Mouse (Mus musculus): ENCODE measurements around the gene St3gal5.

The St3gal5 gene

GRCm38 (mm10) chr6:72162155-72162890 lies 64.9 kb downstream of the St3gal5 start:
- DNase-seq (ENCODE audit: low spot score in 2 of 2): no peak

GRCm38 (mm10) chr6:72164321-72165275 lies 67.2 kb downstream of the St3gal5 start:
- peak; percentile 75 to 87 for DNase-seq (ENCODE audit: low spot score in 2 of 2)

- DNase-seq (ENCODE audit: low spot score in 2 of 2): no peak
These were observed 68.5 kb downstream of the St3gal5 start for GRCm38 (mm10) chr6:72165907-72166306.

- DNase-seq (ENCODE audit: low spot score in 2 of 2): no peak
These were observed 74.0 kb downstream of the St3gal5 start for GRCm38 (mm10) chr6:72171391-72171790.

- no peak for DNase-seq (ENCODE audit: low spot score in 2 of 2)
These were observed 76.0 kb downstream of the St3gal5 start for GRCm38 (mm10) chr6:72173350-72173749.

- DNase-seq (ENCODE audit: low spot score in 2 of 2): no peak
These were observed 78.0 kb downstream of the St3gal5 start for GRCm38 (mm10) chr6:72175419-72175818.

- DNase-seq (ENCODE audit: low spot score in 2 of 2): no peak
These were observed 78.6 kb downstream of the St3gal5 start for GRCm38 (mm10) chr6:72176004-72176403.

- no peak for DNase-seq (ENCODE audit: low spot score in 2 of 2)
These were observed 80.0 kb downstream of the St3gal5 start for GRCm38 (mm10) chr6:72177417-72177816.

GRCm38 (mm10) chr6:72179006-72179405 lies 81.6 kb downstream of the St3gal5 start:
- no peak for DNase-seq (ENCODE audit: low spot score in 2 of 2)

- DNase-seq (ENCODE audit: low spot score in 2 of 2): no peak
These were observed 82.4 kb downstream of the St3gal5 start for GRCm38 (mm10) chr6:72179562-72180502.

GRCm38 (mm10) chr6:72184576-72184975 lies 87.2 kb downstream of the St3gal5 start:
- no peak for DNase-seq (ENCODE audit: low spot score in 2 of 2)

- peak; percentile 60 to 87 for DNase-seq (ENCODE audit: low spot score in 2 of 2)
These were observed 88.6 kb downstream of the St3gal5 start for GRCm38 (mm10) chr6:72185893-72186490.

- DNase-seq (ENCODE audit: low spot score in 2 of 2): no peak
These were observed 89.4 kb downstream of the St3gal5 start for GRCm38 (mm10) chr6:72186809-72187208.

GRCm38 (mm10) chr6:72189061-72189863 lies 91.9 kb downstream of the St3gal5 start:
- DNase-seq (ENCODE audit: low spot score in 2 of 2): peak; percentile 63 to 70

- no peak for DNase-seq (ENCODE audit: low spot score in 2 of 2)
These were observed 92.7 kb downstream of the St3gal5 start for GRCm38 (mm10) chr6:72190120-72190519.

GRCm38 (mm10) chr6:72190577-72190976 lies 93.2 kb downstream of the St3gal5 start:
- DNase-seq (ENCODE audit: low spot score in 2 of 2): no peak

- DNase-seq (ENCODE audit: low spot score in 2 of 2): no peak
These were observed 99.3 kb downstream of the St3gal5 start for GRCm38 (mm10) chr6:72196660-72197059.

GRCm38 (mm10) chr6:72197515-72197914 lies 100.1 kb downstream of the St3gal5 start:
- DNase-seq (ENCODE audit: low spot score in 2 of 2): no peak

GRCm38 (mm10) chr6:72200595-72201256 lies 103.3 kb downstream of the St3gal5 start:
- no peak for DNase-seq (ENCODE audit: low spot score in 2 of 2)

- DNase-seq (ENCODE audit: low spot score in 2 of 2): no peak
These were observed 105.3 kb downstream of the St3gal5 start for GRCm38 (mm10) chr6:72202732-72203131.
